In genomic region chr8:84892993-84893708, GRCm38 (mm10) we compare ENCODE assay signal across 8 mouse cellular contexts. TPM values are rescaled to one million over a fixed set of nuclear protein-coding genes. Genes with fewer than 3 reads are reported as not detected.
DNase-seq lines count a peak whose midpoint lies in the region; ATAC-seq and TF ChIP-seq lines count a peak whose summit lies in the region.

No protein-coding gene starts in this region.

- no peak for DNase-seq in gastrocnemius, adult 2 months
- DNase-seq in gastrocnemius, adult 18-20 months (ENCODE audit: low spot score): no peak
- DNase-seq in hindbrain, postnatal 0 days (ENCODE audit: low spot score): no peak
- DNase-seq in liver, postnatal 0 days: peak; percentile 43
- DNase-seq in right cerebral cortex, postnatal 25 days: no peak
- DNase-seq in embryo, embryonic 10 days (ENCODE audit: low spot score): no peak
- no peak for DNase-seq in urinary bladder, postnatal 4 days (ENCODE audit: low spot score in 2 of 2)

- H3K4me3 ChIP-seq in gastrocnemius, adult 2 months: peak overlapping the region; percentile 76
- peak overlapping the region; percentile 76 for H3K4me3 ChIP-seq in bone marrow, adult 2 months (replicated peaks; ENCODE audit: control insufficient read depth, low read depth, low read length)
- H3K4me3 ChIP-seq in hindbrain, postnatal 0 days (ENCODE audit: low read length): peak overlapping the region; percentile 62
- peak overlapping the region; percentile 75 for H3K4me3 ChIP-seq in liver, postnatal 0 days (ENCODE audit: low read depth, low read length)

- no peak for TF ChIP-seq EP300 in liver, postnatal 0 days (IDR thresholded peaks at IDR 0.05; ENCODE audit: low read depth)

- ATAC-seq in hindbrain, postnatal 0 days: peak; percentile 62
- peak; percentile 66 for ATAC-seq in liver, postnatal 0 days

- peak overlapping the region; percentile 88 for H3K27ac ChIP-seq in gastrocnemius, adult 2 months
- H3K27ac ChIP-seq in bone marrow, adult 2 months (ENCODE audit: control insufficient read depth, insufficient read depth, low read depth, low read length, poor library complexity): peak overlapping the region; percentile 23; the same call in 1 of the 2 replicates
- no peak overlapping the region for H3K27ac ChIP-seq in hindbrain, postnatal 0 days
- H3K27ac ChIP-seq in liver, postnatal 0 days (ENCODE audit: low read depth): peak overlapping the region; percentile 98

- H3K4me2 ChIP-seq in hindbrain, postnatal 0 days (ENCODE audit: low read depth, low read length): peak overlapping the region; percentile 97
- peak overlapping the region; percentile 98 for H3K4me2 ChIP-seq in liver, postnatal 0 days (ENCODE audit: low read depth, low read length)

- peak; percentile 46; the same call in 1 of the 2 replicates for TF ChIP-seq POLR2A in bone marrow, adult 2 months (IDR thresholded peaks at IDR 0.05; ENCODE audit: borderline replicate concordance, control insufficient read depth, low read depth, low read length)

- intact Hi-C loops in gastrocnemius, adult 2 months (cut with DNase I): no loop called here

- peak overlapping the region; percentile 66 for H3K9ac ChIP-seq in hindbrain, postnatal 0 days (replicated peaks; ENCODE audit: low read length)
- peak overlapping the region; percentile 87 for H3K9ac ChIP-seq in liver, postnatal 0 days (replicated peaks)

- no peak for TF ChIP-seq CTCF in gastrocnemius, adult 2 months (IDR thresholded peaks at IDR 0.05)
- no peak for TF ChIP-seq CTCF in bone marrow, adult 2 months (IDR thresholded peaks at IDR 0.05; ENCODE audit: control insufficient read depth, insufficient read depth, low read length)
- no peak for TF ChIP-seq CTCF in hindbrain, postnatal 0 days (IDR thresholded peaks at IDR 0.05; ENCODE audit: low read depth)
- no peak for TF ChIP-seq CTCF in liver, postnatal 0 days (IDR thresholded peaks at IDR 0.05; ENCODE audit: low read depth)

- H3K9me3 ChIP-seq in hindbrain, postnatal 0 days (ENCODE audit: low read length): no peaks in the 10 kb centered on the region
- no peaks in the 10 kb centered on the region for H3K9me3 ChIP-seq in liver, postnatal 0 days (ENCODE audit: low read length)

- 19% methylated on average over 31 of the region's 31 CpGs for WGBS in bone marrow, adult 2 months
- 12% methylated on average over 31 of the region's 31 CpGs for WGBS in hindbrain, postnatal 0 days
- WGBS in liver, postnatal 0 days (ENCODE audit: insufficient replicate concordance): 12% methylated on average over 31 of the region's 31 CpGs

- H3K27me3 ChIP-seq in hindbrain, postnatal 0 days (ENCODE audit: insufficient read depth, low read length): no peaks in the 10 kb centered on the region
- no peaks in the 10 kb centered on the region for H3K27me3 ChIP-seq in liver, postnatal 0 days (ENCODE audit: insufficient read depth, low read length)

- H3K4me1 ChIP-seq in bone marrow, adult 2 months (ENCODE audit: control insufficient read depth, insufficient read depth, low read length): peaks cover 2% of the 10 kb centered on the region; the same call in 1 of the 2 replicates
- H3K4me1 ChIP-seq in hindbrain, postnatal 0 days (ENCODE audit: insufficient read depth, low read length): peaks cover 14% of the 10 kb centered on the region
- peaks cover 13% of the 10 kb centered on the region for H3K4me1 ChIP-seq in liver, postnatal 0 days (ENCODE audit: insufficient read depth)

- H3K36me3 ChIP-seq in hindbrain, postnatal 0 days (ENCODE audit: insufficient read depth, low read length): peaks cover 12% of the 10 kb centered on the region; the same call in 1 of the 2 replicates
- peaks cover 17% of the 10 kb centered on the region for H3K36me3 ChIP-seq in liver, postnatal 0 days (replicated peaks; ENCODE audit: insufficient read depth, low read length)

RNA-seq across cellular contexts. Expression of gene Gcdh, which starts 0.6 kb away (rescaled TPM):
- 10 to 100 TPM; 33.9 to 51.1 TPM for total RNA-seq in gastrocnemius, adult 2 months (2021)
- 10 to 100 TPM; 33.7 to 38.2 TPM for total RNA-seq in gastrocnemius, adult 18-20 months (2021)
- polyA plus RNA-seq in bone marrow, adult 2 months (2011; ENCODE audit: insufficient read depth, insufficient read length, low replicate concordance, missing spikeins): 19.1 and 33.0 TPM in 2 replicates
- total RNA-seq in hindbrain, postnatal 0 days (2014; rRNA removed): 24.9 and 37.8 TPM in 2 replicates
- 36.5 and 41.3 TPM in 2 replicates for polyA plus RNA-seq in hindbrain, postnatal 0 days (2015; fragmentation: Nextera tagmentation; extraction: Ambion mirVana)
- polyA plus RNA-seq in liver, postnatal 0 days (2015; fragmentation: Nextera tagmentation; extraction: Ambion mirVana): 139 and 141 TPM in 2 replicates

RNA-seq across cellular contexts. Expression of gene Klf1, which starts 8.6 kb away (rescaled TPM):
- not detected for total RNA-seq in gastrocnemius, adult 2 months (2021)
- not detected for total RNA-seq in gastrocnemius, adult 18-20 months (2021)
- polyA plus RNA-seq in bone marrow, adult 2 months (2011; ENCODE audit: insufficient read depth, insufficient read length, low replicate concordance, missing spikeins): 142 and 168 TPM in 2 replicates
- total RNA-seq in hindbrain, postnatal 0 days (2014; rRNA removed): 1.2 TPM in 1 of 2 replicates, not detected in the other
- 0.34 and 0.98 TPM in 2 replicates for polyA plus RNA-seq in hindbrain, postnatal 0 days (2015; fragmentation: Nextera tagmentation; extraction: Ambion mirVana)
- polyA plus RNA-seq in liver, postnatal 0 days (2015; fragmentation: Nextera tagmentation; extraction: Ambion mirVana): 133 and 149 TPM in 2 replicates

RNA-seq across cellular contexts. Expression of gene Dnase2a, which starts 15.2 kb away (rescaled TPM):
- total RNA-seq in gastrocnemius, adult 2 months (2021): 1 to 10 TPM; 4.0 to 8.4 TPM
- total RNA-seq in gastrocnemius, adult 18-20 months (2021): 1 to 10 TPM; 6.1 to 6.8 TPM
- 35.0 and 54.0 TPM in 2 replicates for polyA plus RNA-seq in bone marrow, adult 2 months (2011; ENCODE audit: insufficient read depth, insufficient read length, low replicate concordance, missing spikeins)
- total RNA-seq in hindbrain, postnatal 0 days (2014; rRNA removed): 15.0 and 24.5 TPM in 2 replicates
- 8.6 and 8.8 TPM in 2 replicates for polyA plus RNA-seq in hindbrain, postnatal 0 days (2015; fragmentation: Nextera tagmentation; extraction: Ambion mirVana)
- polyA plus RNA-seq in liver, postnatal 0 days (2015; fragmentation: Nextera tagmentation; extraction: Ambion mirVana): 15.4 and 16.0 TPM in 2 replicates

RNA-seq across cellular contexts. Expression of gene Syce2, which starts 21.2 kb away (rescaled TPM):
- 1 to 10 TPM; 1.2 to 1.8 TPM for total RNA-seq in gastrocnemius, adult 2 months (2021)
- 1 to 10 TPM; 1.3 to 1.4 TPM for total RNA-seq in gastrocnemius, adult 18-20 months (2021)
- polyA plus RNA-seq in bone marrow, adult 2 months (2011; ENCODE audit: insufficient read depth, insufficient read length, low replicate concordance, missing spikeins): 32.6 and 36.7 TPM in 2 replicates
- 11.8 and 14.0 TPM in 2 replicates for total RNA-seq in hindbrain, postnatal 0 days (2014; rRNA removed)
- polyA plus RNA-seq in hindbrain, postnatal 0 days (2015; fragmentation: Nextera tagmentation; extraction: Ambion mirVana): 62.1 and 64.4 TPM in 2 replicates
- 30.6 and 31.2 TPM in 2 replicates for polyA plus RNA-seq in liver, postnatal 0 days (2015; fragmentation: Nextera tagmentation; extraction: Ambion mirVana)

RNA-seq across cellular contexts. Expression of gene Farsa, which starts 36.4 kb away (rescaled TPM):
- total RNA-seq in gastrocnemius, adult 2 months (2021): 10 to 100 TPM; 23.8 to 24.9 TPM
- total RNA-seq in gastrocnemius, adult 18-20 months (2021): 10 to 100 TPM; 22.8 to 25.2 TPM
- polyA plus RNA-seq in bone marrow, adult 2 months (2011; ENCODE audit: insufficient read depth, insufficient read length, low replicate concordance, missing spikeins): 36.6 and 59.1 TPM in 2 replicates
- 77.5 and 86.1 TPM in 2 replicates for total RNA-seq in hindbrain, postnatal 0 days (2014; rRNA removed)
- polyA plus RNA-seq in hindbrain, postnatal 0 days (2015; fragmentation: Nextera tagmentation; extraction: Ambion mirVana): 87.4 and 89.8 TPM in 2 replicates
- 30.3 and 33.6 TPM in 2 replicates for polyA plus RNA-seq in liver, postnatal 0 days (2015; fragmentation: Nextera tagmentation; extraction: Ambion mirVana)
